Mouse (Mus musculus) embryonic facial prominence, embryonic 15.5 days (tissue): ENCODE results near the gene Paqr8. TPM values are rescaled to one million over a fixed set of nuclear protein-coding genes. Genes with fewer than 3 reads are reported as not detected.

Experiments used
- ATAC-seq: fragments of 200-750 bp; cut with Nextera tagmentation; 2 replicates; pipeline ENCODE4 v1.8.0; 2017; ENCODE audit warnings: low read depth, moderate TSS enrichment; ENCODE audit not compliant: insufficient number of reproducible peaks, low FRiP score, low TSS enrichment
- H3K27ac ChIP-seq: fragments of 300-500 bp; sonication (generic); replicated peaks from 2 replicates; pipeline ENCODE4 v1.5.1; 2015; ENCODE audit warnings: mild to moderate bottlenecking, inconsistent platforms
- H3K27me3 ChIP-seq: fragments of 300-500 bp; sonication (generic); 2 replicates; pipeline ENCODE4 v1.6.1; 2015; ENCODE audit warnings: inconsistent platforms
- H3K36me3 ChIP-seq: fragments of 300-500 bp; sonication (generic); 2 replicates; pipeline ENCODE4 v1.6.1; 2015; ENCODE audit warnings: mild to moderate bottlenecking, inconsistent platforms
- H3K4me1 ChIP-seq: fragments of 300-500 bp; sonication (generic); 2 replicates; pipeline ENCODE4 v1.6.1; 2015; ENCODE audit warnings: inconsistent platforms
- H3K4me2 ChIP-seq: fragments of 300-500 bp; sonication (generic); replicated peaks from 2 replicates; pipeline ENCODE4 v1.6.1; 2015; ENCODE audit warnings: mild to moderate bottlenecking, inconsistent platforms
- H3K4me3 ChIP-seq: fragments of 300-500 bp; sonication (generic); replicated peaks from 2 replicates; pipeline ENCODE4 v1.5.1; 2015; ENCODE audit warnings: mild to moderate bottlenecking, inconsistent platforms
- H3K9ac ChIP-seq: fragments of 300-500 bp; sonication (generic); 2 replicates; pipeline ENCODE4 v1.6.1; 2015; ENCODE audit warnings: inconsistent platforms
- H3K9me3 ChIP-seq: fragments of 300-500 bp; sonication (generic); replicated peaks from 2 replicates; pipeline ENCODE4 v1.6.1; 2016; ENCODE audit warnings: inconsistent platforms
- WGBS: fragments of 180-500 bp; shearing (Covaris S2); methylation state at CpG from one replicate; pipeline ENCODE4 v1.1.7; 2015; 5-methylcytosine and 5-hydroxymethylcytosine counted together
- polyA plus RNA-seq: library from polyadenylated mRNA; unstranded; fragments of >200 nt; fragmentation: Nextera tagmentation; extraction: Ambion mirVana; gene quantifications from 2 replicates; pipeline ENCODE4 v1.2.1, GENCODE M21; 2015

Gene Paqr8
- polyA plus RNA-seq, 1 experiment from 2014 or later, result 5.4 TPM

DNA sequence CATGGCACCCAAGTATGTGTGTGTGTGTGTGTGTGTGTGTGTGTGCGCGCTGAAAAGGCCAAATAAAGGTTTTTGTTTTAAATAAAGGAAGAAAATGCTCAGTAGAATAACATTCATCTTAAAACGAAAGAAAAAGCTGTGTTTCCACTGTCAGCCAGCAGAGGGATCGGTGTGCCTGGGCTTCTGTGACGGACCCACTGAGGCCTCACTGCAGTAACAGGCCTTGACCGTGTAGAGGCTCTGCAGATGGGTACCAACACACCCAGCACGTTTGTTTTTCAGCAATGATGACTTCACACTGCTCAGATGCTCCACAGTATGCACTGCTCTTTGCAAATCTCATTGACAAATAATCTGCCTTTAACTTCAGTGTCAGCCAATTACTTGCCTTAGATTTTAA, 43.1 kb downstream of the Paqr8 start:
- Histone ChIP-seq H3K27ac (no peak overlapping the region), H3K4me3 (no peak overlapping the region), H3K36me3 (peaks cover 10% of the 10 kb centered on the region), H3K4me2 (no peak overlapping the region), H3K9me3 (no peaks in the 10 kb centered on the region), H3K27me3 (no peaks in the 10 kb centered on the region), H3K4me1 (no peaks in the 10 kb centered on the region), H3K9ac (no peak overlapping the region)
- ATAC-seq, result no peak; the same call in 1 of the 2 replicates
- 16% methylated on average over 7 of the region's 7 CpGs for WGBS

DNA sequence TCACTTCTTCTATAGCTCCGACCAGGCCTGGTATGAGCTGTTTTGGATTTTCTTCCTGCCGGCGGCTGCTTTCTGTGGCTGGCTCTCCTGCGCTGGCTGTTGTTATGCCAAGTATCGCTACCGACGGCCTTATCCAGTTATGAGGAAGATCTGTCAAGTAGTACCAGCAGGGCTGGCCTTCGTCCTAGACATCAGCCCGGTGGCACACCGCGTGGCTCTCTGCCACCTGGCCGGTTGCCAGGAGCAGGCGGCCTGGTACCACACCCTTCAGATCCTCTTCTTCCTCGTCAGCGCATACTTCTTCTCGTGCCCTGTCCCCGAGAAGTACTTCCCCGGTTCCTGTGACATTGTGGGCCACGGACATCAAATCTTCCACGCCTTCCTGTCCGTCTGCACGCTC, 44.7 kb downstream of the Paqr8 start:
- H3K27me3 ChIP-seq, result no peaks in the 10 kb centered on the region
- no peaks in the 10 kb centered on the region for H3K9me3 ChIP-seq
- peaks cover 10% of the 10 kb centered on the region for H3K36me3 ChIP-seq
- ATAC-seq, result no peak
- 79% methylated on average over 22 of the region's 22 CpGs for WGBS
- no peaks in the 10 kb centered on the region for H3K4me1 ChIP-seq
- H3K9ac ChIP-seq, result no peak overlapping the region
- no peak overlapping the region for H3K27ac ChIP-seq
- no peak overlapping the region for H3K4me2 ChIP-seq
- no peak overlapping the region for H3K4me3 ChIP-seq

DNA sequence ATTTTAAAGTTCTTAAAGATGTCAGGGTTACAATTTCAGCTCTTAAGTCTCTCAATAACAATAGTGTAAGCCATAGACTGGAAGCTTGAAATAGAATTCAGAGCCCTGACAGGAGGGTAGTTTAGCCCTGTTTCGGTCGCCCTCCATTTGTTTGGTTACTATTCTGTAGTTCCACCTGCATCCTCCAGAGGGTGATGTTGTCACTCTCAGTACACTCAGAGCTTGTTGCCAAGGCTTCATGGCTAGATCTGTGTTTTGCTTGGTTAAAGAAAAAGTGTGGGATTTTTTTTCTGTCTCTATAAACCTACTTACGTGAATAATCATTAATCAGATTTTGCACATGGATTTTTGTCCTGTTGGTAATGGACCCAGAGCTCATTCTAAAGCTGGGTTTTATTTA, 48.6 kb downstream of the Paqr8 start:
- no peak overlapping the region for H3K9ac ChIP-seq
- H3K27ac ChIP-seq, result no peak overlapping the region
- H3K4me2 ChIP-seq, result no peak overlapping the region
- H3K4me1 ChIP-seq, result no peaks in the 10 kb centered on the region
- no peak for ATAC-seq
- H3K36me3 ChIP-seq, result peaks cover 10% of the 10 kb centered on the region
- no peak overlapping the region for H3K4me3 ChIP-seq
- no peaks in the 10 kb centered on the region for H3K9me3 ChIP-seq
- H3K27me3 ChIP-seq, result no peaks in the 10 kb centered on the region
- WGBS, result 28% methylated on average over 3 of the region's 3 CpGs

DNA sequence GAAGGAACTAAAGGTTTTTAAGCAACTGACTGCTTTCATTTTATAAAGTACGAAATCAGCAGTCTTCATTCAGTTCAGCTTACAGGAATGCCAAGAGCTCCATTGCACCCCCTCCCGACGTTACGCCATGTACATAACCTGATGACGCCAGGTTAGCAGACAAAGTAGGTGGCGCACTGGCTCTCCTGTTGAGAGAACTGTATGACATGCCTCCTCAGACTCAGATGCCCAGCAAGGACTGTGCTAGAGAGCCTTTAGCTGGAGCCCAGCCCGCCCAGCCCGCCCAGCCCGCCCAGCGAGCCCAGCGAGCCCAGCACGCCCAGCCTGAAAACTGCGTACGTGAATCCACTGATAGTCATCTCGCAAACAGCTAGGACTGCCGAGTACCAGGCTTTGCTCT, 49.7 kb downstream of the Paqr8 start:
- ATAC-seq, result no peak
- no peak overlapping the region for H3K4me2 ChIP-seq
- no peaks in the 10 kb centered on the region for H3K4me1 ChIP-seq
- no peak overlapping the region for H3K4me3 ChIP-seq
- WGBS, result 53% methylated on average over 16 of the region's 16 CpGs
- no peaks in the 10 kb centered on the region for H3K27me3 ChIP-seq
- no peaks in the 10 kb centered on the region for H3K9me3 ChIP-seq
- H3K27ac ChIP-seq, result no peak overlapping the region
- no peaks in the 10 kb centered on the region for H3K36me3 ChIP-seq
- no peak overlapping the region for H3K9ac ChIP-seq

DNA sequence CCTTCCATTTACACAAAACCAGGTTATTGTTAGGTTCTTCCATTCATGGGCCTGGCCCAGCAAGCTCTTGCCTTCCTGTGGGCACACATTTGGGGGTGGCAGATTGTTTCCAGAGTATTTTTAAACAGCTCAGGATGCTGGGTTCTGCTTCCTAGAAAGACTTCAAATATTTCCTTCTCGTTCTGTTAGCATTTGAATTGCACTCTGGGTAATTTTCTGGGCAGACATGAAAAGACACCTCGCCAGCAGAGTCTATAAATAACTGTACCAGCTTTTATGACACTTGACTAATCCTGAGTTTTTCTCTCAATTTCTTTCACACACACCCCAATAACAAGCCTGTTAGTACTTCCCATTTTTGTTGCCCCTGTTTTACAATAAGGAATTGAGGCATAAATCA, 50.9 kb downstream of the Paqr8 start:
- Histone ChIP-seq H3K4me1 (no peaks in the 10 kb centered on the region), H3K27ac (no peak overlapping the region), H3K36me3 (no peaks in the 10 kb centered on the region), H3K4me2 (no peak overlapping the region), H3K4me3 (no peak overlapping the region), H3K9ac (no peak overlapping the region), H3K27me3 (no peaks in the 10 kb centered on the region), H3K9me3 (no peaks in the 10 kb centered on the region)
- 43% methylated on average over 2 of the region's 2 CpGs for WGBS
- ATAC-seq, result no peak

DNA sequence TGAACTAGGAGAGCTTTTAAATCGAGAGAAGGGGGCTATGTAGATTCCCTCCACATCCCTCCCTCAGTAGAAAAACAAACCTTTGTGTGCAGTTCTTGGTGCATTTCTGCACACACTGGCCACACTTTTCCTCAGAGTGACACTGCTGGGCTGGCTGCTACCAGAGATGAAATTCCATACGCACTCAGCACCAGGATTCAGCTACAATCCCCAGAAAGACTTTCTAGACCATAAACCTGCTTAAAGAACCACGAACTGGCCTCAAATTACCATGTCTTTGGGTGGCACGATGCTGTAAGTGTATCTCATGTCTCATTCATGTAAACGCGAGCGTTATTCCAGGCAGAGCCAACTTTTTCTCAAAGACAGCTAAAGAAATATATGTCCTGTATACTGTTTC, 51.5 kb downstream of the Paqr8 start:
- H3K4me1 ChIP-seq, result no peaks in the 10 kb centered on the region

DNA sequence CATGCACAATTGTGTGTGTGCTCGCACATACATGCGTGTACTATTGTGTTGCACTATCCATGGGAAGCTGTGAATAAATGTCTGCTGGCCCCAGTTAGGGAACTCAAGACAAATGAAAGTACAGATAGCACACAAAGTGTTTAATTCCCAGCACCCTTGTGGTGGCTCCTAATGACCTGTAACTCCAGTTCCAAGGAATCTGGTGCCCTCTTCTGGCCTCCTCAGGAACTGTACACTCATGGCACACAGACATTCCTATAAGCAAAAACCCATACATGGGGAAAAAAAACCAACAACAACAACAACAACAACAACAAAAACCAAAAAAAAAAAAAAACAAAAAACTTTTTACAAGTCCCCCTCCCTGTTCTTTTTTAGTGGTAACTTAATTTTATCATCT, 52.6 kb downstream of the Paqr8 start:
- WGBS, result 95% methylated on average over 2 of the region's 2 CpGs
- no peak overlapping the region for H3K4me3 ChIP-seq

More for the DNA sequence above, 51.5 kb downstream of the Paqr8 start:
- WGBS, result 56% methylated on average over 7 of the region's 7 CpGs
- Histone ChIP-seq H3K4me2 (no peak overlapping the region), H3K36me3 (no peaks in the 10 kb centered on the region), H3K27ac (peak overlapping the region; percentile 35; the same call in 1 of the 2 replicates), H3K27me3 (no peaks in the 10 kb centered on the region), H3K4me3 (no peak overlapping the region), H3K9me3 (no peaks in the 10 kb centered on the region), H3K9ac (no peak overlapping the region)
- ATAC-seq, result no peak

DNA sequence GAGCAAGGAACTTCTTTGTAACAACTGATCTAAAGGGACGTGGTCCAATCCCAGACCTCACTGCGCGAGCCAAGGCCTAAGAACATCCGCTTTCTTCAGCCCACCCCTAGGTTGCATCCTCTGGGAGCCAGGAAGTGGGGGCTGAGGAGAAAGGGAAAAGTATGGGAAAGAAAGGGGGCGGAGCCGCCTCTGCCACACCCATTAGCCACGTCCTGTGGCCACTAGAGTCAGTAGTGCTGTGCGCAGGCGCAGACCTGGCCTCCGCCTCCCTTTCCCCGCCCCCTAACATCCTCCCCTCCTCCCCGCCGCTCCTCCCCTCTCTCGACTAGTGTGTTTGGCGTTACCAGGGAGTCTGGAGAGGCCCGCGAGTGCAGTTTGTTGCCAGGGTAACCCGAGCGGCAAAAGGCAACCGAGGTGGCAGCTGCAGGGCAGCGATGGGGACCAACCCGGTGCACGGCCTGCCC, 60.9 kb downstream of the Paqr8 start, which contains the start of gene Efhc1:
Efhc1 (plus strand) TSS at position 327 of the 464 bp plus-strand sequence.
- Histone ChIP-seq H3K9ac (peak within 1 kb of the TSS; percentile 40), H3K9me3 (no peaks in the 10 kb centered on the region), H3K27ac (peak within 1 kb of the TSS; percentile 74), H3K27me3 (no peaks in the 10 kb centered on the region), H3K4me1 (peaks cover 10% of the 10 kb centered on the region), H3K4me2 (peak within 1 kb of the TSS; percentile 75), H3K36me3 (no peaks in the 10 kb centered on the region), H3K4me3 (peak within 1 kb of the TSS; percentile 68)
- ATAC-seq, result peak; percentile 97
- under 1% methylated on average over 23 of the region's 23 CpGs for WGBS

More for the DNA sequence above, 52.6 kb downstream of the Paqr8 start:
- no peaks in the 10 kb centered on the region for H3K9me3 ChIP-seq
- no peaks in the 10 kb centered on the region for H3K36me3 ChIP-seq
- no peaks in the 10 kb centered on the region for H3K4me1 ChIP-seq
- H3K4me2 ChIP-seq, result no peak overlapping the region
- H3K27me3 ChIP-seq, result no peaks in the 10 kb centered on the region
- ATAC-seq, result no peak
- H3K27ac ChIP-seq, result no peak overlapping the region
- no peak overlapping the region for H3K9ac ChIP-seq

DNA sequence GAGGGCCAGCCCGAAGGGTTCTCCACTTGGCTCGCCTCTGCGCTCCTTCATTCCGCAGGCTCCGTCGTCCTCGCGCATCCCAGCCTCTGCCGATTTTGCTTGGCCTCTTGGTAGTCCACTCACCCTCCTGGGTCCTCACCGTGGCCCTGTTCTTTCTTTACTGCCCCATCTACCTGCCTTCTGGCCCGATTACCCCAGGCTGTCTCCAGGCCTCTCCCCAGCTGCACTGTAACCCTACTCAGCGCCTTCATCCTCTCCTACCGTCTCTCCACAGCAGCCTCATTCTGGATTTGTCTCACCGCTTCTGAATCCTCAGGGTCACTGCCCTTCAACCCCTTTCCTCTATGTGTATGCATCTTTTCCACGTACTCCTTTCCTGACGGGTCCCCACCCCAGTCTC, 61.4 kb downstream of the Paqr8 start:
- H3K27me3 ChIP-seq, result no peaks in the 10 kb centered on the region
- H3K36me3 ChIP-seq, result no peaks in the 10 kb centered on the region
- peak; percentile 37 for ATAC-seq
- peak overlapping the region; percentile 75 for H3K4me2 ChIP-seq
- H3K9ac ChIP-seq, result peak overlapping the region; percentile 40
- H3K4me3 ChIP-seq, result peak overlapping the region; percentile 68
- 4% methylated on average over 16 of the region's 16 CpGs for WGBS
- peak overlapping the region; percentile 66 for H3K27ac ChIP-seq
- H3K9me3 ChIP-seq, result no peaks in the 10 kb centered on the region
- H3K4me1 ChIP-seq, result peaks cover 10% of the 10 kb centered on the region

DNA sequence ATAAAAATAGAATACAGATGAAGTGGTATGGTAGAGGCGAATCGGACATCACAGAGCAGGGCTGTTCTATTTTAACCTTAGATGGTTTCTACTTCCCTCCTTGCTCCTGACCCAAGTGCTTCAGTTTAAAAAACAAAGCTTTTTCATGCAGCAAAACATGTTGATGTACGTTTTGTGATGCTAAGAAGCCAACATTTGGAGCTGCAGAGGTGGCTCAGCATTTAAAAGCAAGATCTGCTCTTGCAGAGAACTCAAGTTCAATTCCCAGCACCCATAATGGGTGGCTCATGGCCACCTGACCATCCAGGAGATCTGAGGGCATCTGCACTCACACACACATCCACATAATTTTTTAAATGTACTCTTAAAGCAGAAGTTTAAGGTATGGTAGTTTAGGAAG, 64.5 kb downstream of the Paqr8 start:
- H3K4me3 ChIP-seq, result no peak overlapping the region
- no peak overlapping the region for H3K27ac ChIP-seq
- no peaks in the 10 kb centered on the region for H3K27me3 ChIP-seq
- H3K4me1 ChIP-seq, result peaks cover 10% of the 10 kb centered on the region
- H3K4me2 ChIP-seq, result no peak overlapping the region
- WGBS, result 80% methylated on average over 3 of the region's 3 CpGs
- H3K9ac ChIP-seq, result no peak overlapping the region
- H3K9me3 ChIP-seq, result no peaks in the 10 kb centered on the region
- no peaks in the 10 kb centered on the region for H3K36me3 ChIP-seq
- ATAC-seq, result no peak

DNA sequence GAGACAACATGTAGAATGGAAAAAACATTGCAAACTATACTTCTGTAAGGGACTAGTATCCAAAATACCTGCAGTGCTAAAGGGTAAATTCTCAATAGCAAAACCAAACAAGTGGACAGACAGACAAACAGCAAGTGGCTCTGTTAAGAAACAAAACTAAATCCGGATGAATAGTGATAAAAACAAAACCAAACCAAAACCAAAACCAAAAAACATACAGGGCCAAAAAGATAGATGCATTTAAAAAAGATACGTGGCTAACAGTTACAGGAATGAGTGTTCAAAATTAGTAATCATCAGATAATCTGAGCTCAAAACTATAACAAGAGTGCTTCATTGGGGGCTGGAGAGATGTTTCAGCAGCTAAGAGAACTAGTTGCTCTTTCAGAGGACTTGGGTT, 79.2 kb downstream of the Paqr8 start:
- 82% methylated on average over 2 of the region's 2 CpGs for WGBS
- H3K4me3 ChIP-seq, result no peak overlapping the region
- ATAC-seq, result no peak
- no peaks in the 10 kb centered on the region for H3K9me3 ChIP-seq
- no peak overlapping the region for H3K4me2 ChIP-seq
- H3K9ac ChIP-seq, result no peak overlapping the region
- H3K27ac ChIP-seq, result no peak overlapping the region
- H3K27me3 ChIP-seq, result no peaks in the 10 kb centered on the region
- H3K4me1 ChIP-seq, result no peaks in the 10 kb centered on the region
- H3K36me3 ChIP-seq, result no peaks in the 10 kb centered on the region

DNA sequence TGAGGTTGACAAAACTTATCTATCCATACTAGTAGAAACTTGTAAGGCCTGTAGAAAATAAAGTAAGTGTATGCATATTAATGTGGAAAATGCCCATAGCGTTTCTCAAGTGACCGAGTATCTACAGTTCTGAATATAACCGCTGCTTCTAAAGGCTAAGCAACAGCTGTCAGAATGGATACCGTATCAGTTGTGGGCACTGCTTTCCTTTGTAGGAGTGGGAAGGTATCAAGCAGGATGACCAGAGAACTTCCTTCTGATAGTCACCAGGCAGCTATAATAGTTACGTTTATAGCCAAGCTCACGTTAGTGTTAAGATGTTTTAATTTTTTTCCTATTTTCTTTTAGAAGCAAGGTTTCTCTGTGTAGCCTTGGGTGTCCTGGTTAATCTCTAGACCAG, 83.0 kb downstream of the Paqr8 start:
- no peaks in the 10 kb centered on the region for H3K9me3 ChIP-seq
- WGBS, result 92% methylated on average over 6 of the region's 6 CpGs
- H3K4me1 ChIP-seq, result no peaks in the 10 kb centered on the region
- no peak overlapping the region for H3K4me2 ChIP-seq
- H3K4me3 ChIP-seq, result no peak overlapping the region
- no peaks in the 10 kb centered on the region for H3K27me3 ChIP-seq
- no peak for ATAC-seq
- H3K9ac ChIP-seq, result no peak overlapping the region
- H3K27ac ChIP-seq, result no peak overlapping the region
- H3K36me3 ChIP-seq, result no peaks in the 10 kb centered on the region
